Mouse (Mus musculus) adrenal gland, postnatal 4 days (tissue): ENCODE results near the gene Il12rb1. TPM values are rescaled to one million over a fixed set of nuclear protein-coding genes. Genes with fewer than 3 reads are reported as not detected.

Experiments
- DNase-seq, 2 experiments: peaks; one replicate each; pipeline ENCODE4 v3.0.0; 2021 to 2022; ENCODE audit warnings: low spot score in 2 of 2, mixed read lengths in 2 of 2
- total RNA-seq, 2 experiments: library from RNA; stranded (reverse); gene quantifications; 2 replicates each; pipeline ENCODE4 v1.2.3; 2021

The Il12rb1 gene
- total RNA-seq, 2 experiments from 2014 or later, result 0.22 to 0.37 TPM

DNA sequence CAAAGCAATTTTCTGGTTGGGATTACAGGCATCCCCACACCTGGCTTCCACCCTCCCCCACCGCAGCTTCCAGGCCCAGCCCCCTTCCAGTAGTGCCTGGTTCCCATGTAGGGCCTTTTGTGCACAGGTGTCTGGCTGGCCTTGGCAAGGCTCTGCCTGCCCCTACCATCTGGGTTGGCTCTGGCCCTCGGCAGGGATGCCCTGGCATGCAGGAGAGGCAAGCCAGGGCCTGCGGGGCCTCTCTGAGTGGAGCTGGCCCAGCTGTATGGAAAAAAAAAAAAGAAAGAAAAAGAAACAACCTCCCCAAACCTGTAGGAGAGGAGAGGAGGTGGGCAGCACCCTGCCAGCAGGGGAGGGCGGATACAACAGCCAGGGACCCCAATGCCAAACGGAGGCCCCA, 34.8 kb upstream of the Il12rb1 start:
- no peak for DNase-seq

DNA sequence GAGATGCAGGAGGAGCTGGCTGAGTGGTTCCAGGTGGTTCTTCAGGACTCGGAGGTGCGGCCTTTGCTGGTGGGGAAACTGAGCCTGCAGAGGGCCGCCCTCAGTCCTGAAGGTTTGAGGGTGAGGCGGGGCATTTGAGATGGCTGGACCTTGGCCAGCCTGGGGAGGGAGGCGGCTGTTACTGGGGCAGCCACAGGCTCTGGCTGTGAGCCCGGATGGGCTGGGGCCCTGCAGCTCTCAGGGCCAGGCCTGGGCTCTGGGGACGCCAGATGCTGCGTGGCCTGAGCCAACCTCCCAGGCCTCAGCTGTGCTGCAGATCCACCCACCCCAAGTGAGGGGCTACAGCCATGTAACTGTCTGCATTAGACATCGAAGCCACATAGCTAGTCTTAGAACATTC, 34.4 kb upstream of the Il12rb1 start:
- DNase-seq, result no peak

DNA sequence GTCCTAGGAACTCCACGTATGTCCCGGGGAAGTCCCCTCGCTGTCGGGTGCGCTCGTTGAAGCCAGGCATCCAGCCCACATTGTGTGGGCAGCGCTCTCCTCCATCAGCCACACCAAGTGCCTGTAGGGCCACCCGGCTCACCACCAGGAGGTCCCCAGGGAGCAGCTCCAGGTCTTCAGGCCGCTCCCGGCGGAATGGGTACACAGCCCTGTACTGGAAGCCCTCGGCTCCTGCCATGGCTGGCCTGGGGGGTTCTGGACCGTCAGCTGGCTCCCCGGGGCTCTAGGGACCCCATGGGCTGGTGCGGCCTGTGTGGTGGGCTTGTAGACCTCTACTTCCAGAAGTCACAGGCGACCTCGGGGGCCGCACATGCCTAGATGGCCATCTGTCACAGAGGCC, 33.5 kb upstream of the Il12rb1 start:
- DNase-seq, result no peak

DNA sequence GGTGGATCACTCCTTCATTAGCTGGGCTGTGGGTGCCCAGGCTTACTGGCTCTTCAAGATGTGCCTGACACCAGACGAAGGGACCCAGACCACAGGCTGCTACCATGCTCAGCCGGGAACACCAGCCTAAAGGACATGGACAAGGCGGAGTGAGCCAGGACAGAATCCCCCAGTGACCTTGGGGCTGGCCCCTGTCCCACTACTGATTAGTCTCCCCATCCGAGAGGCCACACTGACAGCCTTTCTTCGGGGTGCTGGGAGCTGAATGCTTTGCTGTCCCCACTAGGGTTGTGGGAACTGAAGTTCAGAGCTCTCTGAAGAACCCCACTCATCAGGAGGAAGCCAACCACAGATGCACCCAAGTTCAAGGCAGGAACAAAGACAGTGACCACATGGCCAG, 33.0 kb upstream of the Il12rb1 start:
- DNase-seq, result no peak

DNA sequence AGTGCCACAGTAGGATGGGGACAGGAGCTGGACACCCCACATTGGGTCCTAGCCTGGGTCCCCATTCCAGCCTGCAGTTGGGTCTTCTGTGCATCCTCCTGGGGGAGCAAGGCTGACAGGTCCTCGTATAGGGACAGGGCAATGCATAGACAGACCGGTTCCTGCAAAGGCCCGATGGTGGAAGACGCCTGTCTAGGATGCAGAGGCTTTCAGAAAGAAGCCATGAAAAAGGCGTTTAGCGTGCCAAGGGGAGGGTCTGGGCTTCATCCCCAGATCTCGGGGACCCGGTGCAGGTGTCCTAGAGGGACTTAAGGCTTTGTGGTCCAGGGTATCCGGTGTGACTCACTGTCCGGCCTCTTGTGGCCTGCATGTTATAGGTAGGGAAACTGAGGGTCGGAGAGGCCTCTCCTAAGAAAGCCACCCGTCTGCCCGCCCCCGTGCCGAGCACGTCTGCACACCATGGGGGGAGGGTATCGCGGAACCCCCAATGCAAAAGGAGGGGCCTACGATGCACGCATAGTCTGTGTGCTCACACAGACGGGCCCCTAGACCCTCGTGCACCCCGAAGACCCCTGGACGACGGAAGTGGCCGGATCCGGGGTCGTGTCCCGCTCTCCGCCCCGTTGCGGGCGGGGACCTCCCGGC, 32.3 kb upstream of the Il12rb1 start:
- DNase-seq, result no peak

DNA sequence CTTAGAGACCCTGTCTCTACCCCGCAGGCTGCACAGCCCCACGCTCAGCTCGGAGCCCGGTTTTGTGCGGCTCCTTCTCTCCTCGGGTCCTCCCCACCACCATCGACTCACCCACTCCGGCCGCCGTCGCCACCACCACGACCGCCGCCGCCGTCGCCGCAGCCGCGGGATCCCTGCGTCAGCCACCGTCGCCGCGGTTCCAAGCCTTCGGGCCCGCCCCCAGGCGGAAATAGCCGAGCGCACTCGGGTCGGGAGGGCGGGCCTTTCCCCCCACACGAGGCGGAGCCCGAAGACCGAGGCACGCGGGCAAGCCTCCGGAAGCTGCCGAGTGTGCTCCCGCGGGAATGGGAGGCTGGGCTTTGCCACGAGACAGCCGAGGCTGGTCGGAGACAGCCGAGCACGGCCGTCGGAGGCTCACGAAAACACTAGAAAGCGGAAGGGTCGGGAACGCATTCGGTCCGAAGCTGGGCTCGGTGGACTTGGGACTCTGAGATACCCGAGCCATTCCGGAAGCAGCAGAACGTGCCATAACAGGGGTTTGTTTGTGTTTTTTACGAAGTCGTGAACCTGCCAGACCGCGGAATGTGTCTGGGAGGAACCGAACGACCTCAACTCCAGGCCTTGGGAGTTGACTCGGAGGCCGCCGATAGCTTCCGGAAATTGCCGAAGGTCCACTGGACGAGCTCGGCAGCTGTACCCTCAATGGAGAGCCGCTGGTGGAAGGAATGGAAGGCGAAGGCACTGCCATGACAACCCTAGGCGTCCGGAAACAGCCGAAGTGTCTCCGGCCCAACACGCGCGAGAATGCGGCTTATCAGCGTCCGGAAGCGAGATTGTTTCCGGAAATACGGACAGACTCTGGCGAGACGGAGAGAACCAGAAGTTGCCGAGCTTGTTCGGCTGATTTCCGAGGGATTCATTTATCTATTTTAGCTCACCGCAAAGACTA, 31.5 kb upstream of the Il12rb1 start, which contains the start of gene Pik3r2:
Gene Pik3r2 (minus strand): TSS at position 218 of the 949 bp plus-strand sequence.
- DNase-seq, result peak; percentile 98 to 99

DNA sequence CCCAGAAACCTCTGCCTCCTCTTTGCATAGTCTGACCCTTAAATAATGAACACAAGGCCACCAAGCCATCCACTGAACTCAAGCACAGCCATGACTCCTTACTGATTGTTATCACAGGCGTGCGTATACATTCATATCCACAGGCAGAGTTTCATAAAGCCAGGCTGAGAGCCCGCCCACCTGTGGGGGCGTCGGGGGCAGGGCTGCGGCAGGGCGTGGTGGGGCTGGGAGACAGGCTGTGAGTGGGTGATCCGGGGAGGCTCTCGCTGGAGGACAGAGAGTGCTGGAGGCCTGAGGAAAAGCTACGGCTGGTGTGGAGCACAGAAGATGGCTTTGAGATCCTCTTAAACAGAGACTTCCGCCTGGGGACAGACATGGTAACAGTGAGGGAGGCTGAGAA, 28.2 kb upstream of the Il12rb1 start:
- DNase-seq, result no peak

DNA sequence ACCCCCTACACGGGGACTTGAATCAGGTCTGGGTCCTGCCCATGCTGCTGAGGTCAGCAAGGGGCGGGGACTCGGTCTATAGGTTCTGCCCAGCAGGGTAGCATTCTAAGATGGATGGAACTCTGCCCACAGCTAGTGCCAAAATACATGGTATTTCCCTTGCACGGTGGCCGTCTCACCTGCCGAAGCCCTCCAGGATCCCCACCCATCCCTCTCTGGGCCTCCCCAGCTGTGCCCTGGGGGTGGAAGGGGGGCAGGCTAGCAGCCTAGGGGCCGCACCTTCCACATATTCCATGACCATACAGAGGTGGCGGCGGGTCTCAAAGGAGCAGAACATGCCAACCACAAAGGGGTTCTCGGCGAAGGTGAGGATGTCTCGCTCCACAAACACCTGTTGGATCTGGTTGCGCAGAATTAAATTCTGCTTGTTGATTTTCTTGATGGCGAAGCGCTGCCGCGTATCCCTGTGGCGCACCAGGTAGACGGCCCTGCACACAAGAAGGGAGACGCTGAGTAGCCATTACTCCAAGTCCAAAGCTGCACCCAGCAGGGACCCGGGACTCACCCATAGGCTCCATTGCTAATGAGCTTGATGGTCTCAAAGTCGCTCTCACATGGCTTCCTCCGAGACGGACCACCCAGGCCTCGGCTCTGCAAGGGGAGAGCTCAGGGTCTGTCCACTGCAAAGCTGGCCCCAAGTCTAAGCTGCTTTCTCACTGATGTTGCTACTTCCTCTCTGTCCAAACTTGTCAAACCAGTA, 21.8 kb upstream of the Il12rb1 start:
- no peak for DNase-seq

DNA sequence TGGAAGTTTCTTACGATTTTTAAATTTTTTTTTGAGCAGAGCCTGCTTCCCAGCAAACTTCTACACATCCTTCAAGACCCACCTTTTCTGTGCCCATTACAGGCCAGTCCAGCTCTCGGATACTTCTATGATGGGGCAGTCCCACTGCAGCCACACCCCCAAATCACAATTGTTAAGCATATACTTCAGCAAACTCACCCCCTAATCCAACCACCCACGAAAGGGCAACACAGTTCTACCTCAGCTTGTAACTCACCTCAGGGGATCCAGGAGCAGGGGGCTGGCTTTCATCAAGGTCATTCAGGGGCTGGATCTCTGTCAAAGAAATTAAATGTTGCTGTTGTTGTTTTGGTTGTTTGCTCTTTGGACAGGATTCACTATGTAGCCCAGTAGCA, 21.2 kb upstream of the Il12rb1 start:
- no peak for DNase-seq

DNA sequence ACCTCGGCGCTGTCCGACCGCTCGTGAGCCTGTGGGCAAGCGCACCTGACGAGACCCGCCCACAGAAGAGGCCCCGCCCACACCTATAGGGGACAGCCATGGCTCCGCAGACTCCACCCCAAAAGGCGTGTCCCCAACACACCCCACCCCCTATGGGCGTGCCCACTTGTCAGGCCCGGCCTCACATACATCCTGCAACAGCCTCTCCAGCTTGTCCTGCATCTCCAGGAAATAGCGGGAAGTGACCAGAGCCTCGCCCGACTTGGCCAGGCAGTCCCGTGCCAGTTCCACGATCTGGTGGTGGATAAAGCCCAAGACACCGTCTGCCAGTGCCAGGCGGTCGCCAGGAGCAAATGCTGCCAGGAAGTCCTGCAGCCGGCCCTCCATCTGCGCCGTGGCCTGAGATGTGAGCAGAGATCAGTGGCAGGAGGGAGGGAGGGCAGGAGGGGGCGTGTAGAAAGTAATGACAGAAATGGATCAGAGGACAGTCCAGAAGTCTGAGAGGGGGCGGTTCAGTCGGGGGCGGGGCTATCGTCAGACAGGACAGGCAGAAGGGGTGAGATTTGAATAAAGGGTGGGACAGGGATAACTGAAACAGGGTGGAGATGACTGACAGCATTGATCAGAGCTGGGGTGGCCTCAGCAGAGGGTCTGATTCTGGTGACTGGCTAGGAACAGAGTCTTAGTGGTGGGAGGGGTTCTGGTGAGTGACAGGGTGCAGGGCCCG, 20.1 kb upstream of the Il12rb1 start:
- no peak for DNase-seq

DNA sequence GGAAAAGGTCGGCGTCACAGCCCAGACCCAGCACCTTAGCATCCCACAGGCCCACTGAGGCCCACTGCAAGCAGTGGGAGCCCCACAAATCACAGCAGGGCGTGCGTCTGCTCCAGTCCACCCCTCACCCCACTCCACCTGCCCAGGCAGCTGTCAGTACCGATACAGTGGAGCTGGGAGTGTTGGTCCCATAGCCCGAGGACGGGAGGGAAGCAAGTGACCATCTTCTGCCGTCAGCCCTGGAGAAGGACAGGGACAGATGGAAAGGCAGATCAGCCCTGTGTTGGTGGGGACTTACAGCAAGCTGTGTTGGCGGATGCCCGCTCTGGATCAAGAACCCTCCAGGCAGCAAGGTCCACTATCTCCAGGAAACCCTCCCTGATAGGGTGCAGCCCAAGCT, 19.2 kb upstream of the Il12rb1 start:
- no peak for DNase-seq

DNA sequence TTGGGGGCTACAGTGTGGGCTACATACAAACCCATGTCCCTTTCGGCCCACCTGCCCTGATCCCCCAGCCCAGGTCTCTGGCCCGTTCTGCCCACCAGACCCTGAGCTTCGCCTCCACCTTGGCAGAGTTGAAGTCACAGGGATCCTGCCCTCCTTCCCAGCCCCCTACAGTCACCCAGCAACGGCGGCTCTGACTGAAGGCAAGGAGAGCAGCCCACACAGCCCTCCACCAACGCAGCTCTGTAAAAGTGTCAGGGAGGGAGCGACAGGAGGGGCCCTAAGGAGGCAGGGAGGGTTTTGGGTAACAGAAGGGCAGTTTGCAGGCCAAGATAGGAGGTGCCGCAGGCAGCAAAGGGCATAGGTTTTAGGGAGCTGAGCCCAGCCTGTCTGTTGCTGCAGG, 17.4 kb upstream of the Il12rb1 start:
- no peak for DNase-seq

DNA sequence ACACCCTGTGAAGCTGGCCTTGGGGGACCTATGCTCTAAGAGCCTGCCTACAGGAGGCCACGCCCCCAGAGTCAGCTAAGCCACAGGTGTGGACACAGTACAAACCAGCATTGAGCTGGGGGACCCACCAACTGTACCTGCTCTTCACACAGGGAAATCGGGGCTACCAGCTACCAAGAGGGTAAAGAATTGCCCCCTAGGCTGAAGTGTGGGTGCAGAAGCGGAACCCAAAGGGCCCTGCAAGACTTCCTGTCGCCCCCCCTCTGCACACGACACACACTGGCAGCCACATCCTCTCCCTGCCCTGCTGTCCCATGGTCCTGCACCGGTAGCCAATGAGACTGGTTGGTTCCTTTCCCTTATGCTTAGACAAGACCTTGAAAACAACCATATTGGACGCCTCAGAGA, 17.0 kb upstream of the Il12rb1 start:
- no peak for DNase-seq

DNA sequence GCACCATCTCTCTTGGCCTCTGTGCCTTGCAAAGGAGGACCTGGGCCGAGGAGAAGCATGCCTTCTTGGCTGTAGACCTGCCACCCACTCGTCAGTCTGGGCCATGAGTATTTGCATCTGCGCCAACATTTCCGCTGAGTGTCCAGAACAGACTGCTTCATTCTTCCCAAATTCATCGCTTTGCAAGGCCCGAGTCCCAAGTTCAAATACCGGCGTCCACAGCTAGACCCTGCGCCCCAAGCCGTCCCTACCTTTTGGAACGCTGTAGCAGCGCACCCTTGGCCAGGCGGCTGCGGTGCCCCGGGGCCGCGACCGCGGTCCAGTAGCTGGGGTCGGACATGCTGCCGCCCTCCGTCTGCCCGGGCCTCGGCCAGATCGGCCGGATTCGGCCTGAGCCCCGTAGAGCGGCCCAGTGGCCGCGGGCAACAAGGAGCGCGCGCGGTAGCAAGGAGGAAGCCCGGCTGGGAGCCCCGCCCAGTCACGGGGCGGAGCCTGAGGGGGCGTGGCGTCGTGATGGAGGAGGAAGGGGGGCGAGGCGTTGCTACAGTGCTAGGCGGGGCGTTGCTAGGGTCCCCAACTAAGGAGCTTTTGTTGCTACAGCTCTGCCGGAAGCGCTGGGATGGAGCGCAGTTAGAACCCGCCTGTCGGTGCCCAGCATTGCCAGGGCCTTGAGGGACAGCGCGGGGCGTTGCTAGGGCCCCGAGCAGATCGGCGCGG, 16.1 kb upstream of the Il12rb1 start:
- peak; percentile 94 for DNase-seq

DNA sequence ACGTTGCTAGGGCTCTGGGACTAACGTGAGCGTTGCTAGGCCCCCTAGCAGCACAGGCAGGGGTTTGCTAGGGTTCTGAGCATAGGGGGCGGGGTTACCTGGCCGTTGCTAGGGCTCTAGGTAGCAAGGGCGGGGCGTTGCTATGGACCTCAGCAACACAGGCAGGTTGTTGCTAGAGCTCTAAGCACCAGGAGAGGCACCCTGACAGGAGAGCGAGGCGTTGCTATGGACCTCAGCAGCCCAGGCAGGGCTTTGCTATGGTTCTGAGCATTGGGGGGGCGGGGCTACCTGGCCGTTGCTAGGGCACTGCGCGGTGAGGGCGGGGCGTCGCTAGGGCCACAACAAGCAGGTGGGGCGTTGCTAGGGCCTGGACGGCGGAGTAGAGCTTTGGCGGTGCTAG, 15.5 kb upstream of the Il12rb1 start:
- no peak for DNase-seq

DNA sequence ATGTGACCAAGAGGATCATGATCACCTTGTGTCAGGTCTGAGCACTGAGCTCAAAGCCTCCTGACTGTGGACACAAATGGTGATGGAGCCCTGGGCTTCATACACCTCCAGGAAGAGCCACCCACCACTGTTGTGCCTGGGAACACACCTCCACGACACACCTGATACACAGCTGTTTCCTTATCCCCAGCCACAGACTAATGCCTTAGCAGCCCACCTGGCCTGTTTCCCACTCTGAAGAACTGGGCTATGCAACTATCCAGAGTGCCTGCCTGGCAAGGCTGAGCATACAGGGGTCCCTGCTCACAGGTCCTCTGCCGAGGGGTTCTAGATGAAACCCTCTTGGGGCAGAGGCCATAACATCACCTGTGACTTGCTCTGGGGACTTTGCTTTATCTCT, 14.0 kb upstream of the Il12rb1 start:
- no peak for DNase-seq

DNA sequence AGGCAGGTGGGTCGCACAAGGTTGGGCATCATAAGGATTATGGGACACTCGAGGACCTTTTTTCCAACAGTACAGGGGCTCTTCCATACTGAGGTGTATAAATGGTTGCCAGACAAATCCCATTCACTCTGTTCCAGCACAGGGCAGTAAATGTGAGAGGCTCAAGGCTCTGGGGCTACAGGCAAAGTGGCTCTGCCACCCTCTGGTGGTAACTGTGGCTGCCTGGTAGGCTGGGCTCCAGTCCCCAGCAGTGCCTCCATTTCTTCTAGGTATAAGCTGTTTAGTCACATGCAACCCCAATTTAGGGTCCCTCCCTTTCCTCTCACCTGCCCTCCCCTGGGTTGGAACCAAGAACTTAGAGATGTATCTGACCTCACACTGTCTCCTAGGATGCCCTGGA, 12.9 kb upstream of the Il12rb1 start:
- DNase-seq, result no peak

DNA sequence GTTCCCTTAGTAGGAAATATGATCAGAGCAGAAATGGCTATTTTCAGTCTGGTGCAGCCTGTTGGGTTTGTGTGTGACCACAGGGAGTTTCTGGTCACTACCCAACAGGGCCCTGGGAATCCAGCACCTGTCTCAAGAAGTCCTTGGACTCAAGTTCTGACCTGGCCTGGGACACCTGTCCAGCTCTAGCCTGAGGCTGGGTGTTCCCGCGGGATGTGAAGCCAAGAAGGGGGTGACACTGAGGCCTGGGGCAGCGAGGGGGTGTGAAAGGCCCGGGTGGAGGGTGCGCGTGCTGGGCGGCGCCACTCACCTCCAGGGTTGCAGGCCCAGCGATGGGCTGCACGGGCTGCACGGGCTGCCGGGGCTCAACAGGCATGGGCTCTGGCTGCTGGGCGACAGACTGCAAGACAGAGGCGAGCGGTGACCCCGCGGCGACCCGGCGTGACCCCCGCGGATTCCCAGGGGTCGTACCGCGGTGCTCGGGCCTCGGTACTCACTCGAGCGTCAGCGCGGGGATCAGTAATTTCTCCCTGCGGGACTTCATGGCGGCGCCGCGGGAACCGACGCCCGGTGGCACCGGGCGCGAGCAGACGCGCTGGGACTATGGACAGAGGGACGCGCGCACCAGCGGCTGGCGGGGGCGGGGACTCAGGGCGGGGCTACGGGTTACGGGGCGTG, 11.7 kb upstream of the Il12rb1 start:
- peak in 1 of 2 experiments; percentile 78 for DNase-seq

DNA sequence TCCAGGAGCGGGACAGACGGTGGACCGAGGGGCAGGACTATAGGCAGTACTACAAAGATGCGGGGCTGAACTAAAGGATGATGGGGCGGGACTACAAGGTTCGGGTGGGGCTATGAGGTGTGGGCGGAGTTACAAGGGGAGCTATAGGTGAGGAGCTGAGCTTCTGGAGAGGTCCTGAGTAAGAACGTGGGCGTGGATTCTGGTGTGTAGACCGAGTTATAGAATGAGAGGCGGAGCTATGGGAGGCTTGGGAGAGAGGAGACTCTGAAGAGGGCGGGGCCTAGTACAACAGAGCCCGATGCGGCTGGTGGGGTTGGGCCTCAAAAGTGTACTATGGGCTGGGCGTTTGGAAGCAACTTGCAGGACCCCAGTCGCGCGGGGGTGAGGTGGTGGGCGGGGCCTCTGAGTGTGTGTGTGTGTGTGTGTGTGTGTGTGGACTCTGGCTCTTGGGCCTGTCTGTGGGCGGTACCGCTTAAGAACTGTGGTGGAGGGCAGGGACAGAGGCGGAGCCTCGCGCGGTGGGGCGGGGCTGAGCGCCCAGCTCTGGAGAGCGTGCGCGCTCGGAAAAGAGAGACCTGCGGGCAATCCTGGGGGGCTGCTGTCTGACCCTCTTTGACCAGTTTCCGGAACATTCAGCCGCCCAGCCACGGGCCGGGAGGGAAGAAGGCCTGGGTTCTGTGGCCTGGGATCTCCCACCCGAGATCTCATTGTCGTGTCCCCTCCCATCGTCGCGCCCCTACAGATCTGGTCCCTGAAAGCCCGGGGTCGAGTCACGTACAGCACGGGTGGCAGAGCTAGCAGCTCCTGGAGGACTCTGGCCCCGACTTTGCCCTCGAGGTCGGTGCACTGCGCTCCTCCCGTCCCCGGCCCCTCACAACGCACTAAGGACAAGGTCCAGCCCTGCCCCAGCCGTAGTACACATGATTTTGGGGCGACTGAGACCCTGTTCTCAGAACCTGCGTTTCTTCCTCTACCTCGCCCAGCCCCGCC, 10.9 kb upstream of the Il12rb1 start:
- peak; percentile 63 to 82 for DNase-seq
